Mouse (Mus musculus) stomach, embryonic 14.5 days (tissue): ENCODE results near the gene I830077J02Rik. TPM values are rescaled to one million over a fixed set of nuclear protein-coding genes. Genes with fewer than 3 reads are reported as not detected.
A peak's percentile ranks its signal among the peaks of the same experiment; 100 is the strongest.

Source experiments
- ATAC-seq: fragments of 200-750 bp; cut with Nextera tagmentation; 2 replicates; pipeline ENCODE4 v1.8.0; 2017; ENCODE audit warnings: low read depth, moderate TSS enrichment; ENCODE audit not compliant: insufficient number of reproducible peaks, insufficient read depth, low FRiP score
- H3K27ac ChIP-seq: fragments of 300-500 bp; sonication (generic); 2 replicates; pipeline ENCODE4 v1.5.1; 2014; ENCODE audit warnings: mild to moderate bottlenecking, low read length, moderate library complexity, mixed read lengths
- H3K27me3 ChIP-seq: fragments of 300-500 bp; sonication (generic); 2 replicates; pipeline ENCODE4 v1.6.1; 2014; ENCODE audit warnings: low read length, control low read depth, mixed read lengths; ENCODE audit not compliant: control insufficient read depth, insufficient read depth
- H3K36me3 ChIP-seq: fragments of 300-500 bp; sonication (generic); 2 replicates; pipeline ENCODE4 v1.6.1; 2014; ENCODE audit warnings: mild to moderate bottlenecking, control low read depth, low read length, moderate library complexity, mixed read lengths; ENCODE audit not compliant: control insufficient read depth, insufficient read depth
- H3K4me1 ChIP-seq: fragments of 300-500 bp; sonication (generic); 2 replicates; pipeline ENCODE4 v1.6.1; 2014; ENCODE audit warnings: low read length, control low read depth, mixed read lengths; ENCODE audit not compliant: control insufficient read depth, insufficient read depth
- H3K4me2 ChIP-seq: fragments of 300-500 bp; sonication (generic); replicated peaks from 2 replicates; pipeline ENCODE4 v1.6.1; 2014; ENCODE audit warnings: low read depth, low read length, control low read depth
- H3K4me3 ChIP-seq: fragments of 300-500 bp; sonication (generic); 2 replicates; pipeline ENCODE4 v1.5.1; 2014; ENCODE audit warnings: low read depth, low read length, control low read depth
- H3K9ac ChIP-seq: fragments of 300-500 bp; sonication (generic); replicated peaks from 2 replicates; pipeline ENCODE4 v1.6.1; 2014; ENCODE audit warnings: low read depth, mild to moderate bottlenecking, control low read depth, low read length, moderate library complexity, mixed read lengths
- H3K9me3 ChIP-seq: fragments of 300-500 bp; sonication (generic); 2 replicates; pipeline ENCODE4 v1.6.1; 2016; ENCODE audit warnings: low read depth, low read length, control low read depth; ENCODE audit not compliant: control insufficient read depth
- WGBS: fragments of 180-500 bp; shearing (Covaris S2); extraction: QIAGEN DNeasy Blood & Tissue Kit; methylation state at CpG from one replicate; pipeline ENCODE4 v1.1.7; 2014; 5-methylcytosine and 5-hydroxymethylcytosine counted together
- polyA plus RNA-seq: library from polyadenylated mRNA; unstranded; fragments of >200 nt; fragmentation: Nextera tagmentation; extraction: Ambion mirVana; gene quantifications from 2 replicates; pipeline ENCODE4 v1.2.1, GENCODE M21; 2014

The I830077J02Rik gene
- polyA plus RNA-seq, 1 experiment from 2014 or later, result 1.2 TPM

DNA sequence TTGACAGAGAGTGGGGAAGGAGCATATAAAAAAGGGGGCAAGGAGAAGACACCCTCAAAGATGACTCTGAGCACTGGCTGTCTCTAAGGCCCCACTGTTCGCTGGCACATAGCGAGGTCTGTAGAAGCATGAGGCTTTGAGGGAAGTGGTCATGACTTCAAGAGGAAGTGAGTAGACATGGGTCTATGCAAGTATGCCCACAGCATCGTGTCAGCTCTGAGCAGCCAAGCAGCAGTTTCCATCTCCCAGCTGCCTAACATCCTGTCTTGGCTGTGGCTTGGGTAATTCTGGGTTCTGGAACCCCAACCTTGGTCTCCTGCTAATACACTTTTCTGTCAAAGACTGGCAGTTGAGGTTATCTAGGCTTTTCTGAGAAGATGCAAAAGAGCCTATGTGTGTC lies 31.7 kb downstream of the I830077J02Rik start:
- no peak overlapping the region for H3K4me3 ChIP-seq
- no peaks in the 10 kb centered on the region for H3K36me3 ChIP-seq
- H3K27me3 ChIP-seq, result no peaks in the 10 kb centered on the region
- no peak overlapping the region for H3K9ac ChIP-seq
- no peaks in the 10 kb centered on the region for H3K4me1 ChIP-seq
- 72% methylated on average over 3 of the region's 3 CpGs for WGBS
- ATAC-seq, result no peak
- no peak overlapping the region for H3K27ac ChIP-seq
- no peak overlapping the region for H3K4me2 ChIP-seq
- H3K9me3 ChIP-seq, result no peaks in the 10 kb centered on the region

- 75% methylated on average over 6 of the region's 6 CpGs for WGBS
- no peak for ATAC-seq
- no peaks in the 10 kb centered on the region for H3K27me3 ChIP-seq
- H3K36me3 ChIP-seq, result no peaks in the 10 kb centered on the region
- no peaks in the 10 kb centered on the region for H3K4me1 ChIP-seq
- H3K4me2 ChIP-seq, result no peak overlapping the region
- H3K9ac ChIP-seq, result no peak overlapping the region
- no peak overlapping the region for H3K27ac ChIP-seq
- no peak overlapping the region for H3K4me3 ChIP-seq
- H3K9me3 ChIP-seq, result no peaks in the 10 kb centered on the region
Measured at GRCm38 (mm10) chr3:105900266-105900665, 32.2 kb downstream of the I830077J02Rik start.

- H3K4me1 ChIP-seq, result peaks cover 7% of the 10 kb centered on the region; the same call in 1 of the 2 replicates
- peak; percentile 54; the same call in 1 of the 2 replicates for ATAC-seq
- no peak overlapping the region for H3K27ac ChIP-seq
- H3K4me3 ChIP-seq, result no peak overlapping the region
- H3K9ac ChIP-seq, result no peak overlapping the region
- H3K9me3 ChIP-seq, result no peaks in the 10 kb centered on the region
- H3K36me3 ChIP-seq, result no peaks in the 10 kb centered on the region
- no peaks in the 10 kb centered on the region for H3K27me3 ChIP-seq
- no peak overlapping the region for H3K4me2 ChIP-seq
- 41% methylated on average over 8 of the region's 8 CpGs for WGBS
Measured at GRCm38 (mm10) chr3:105899394-105900147, 32.9 kb downstream of the I830077J02Rik start.

- no peaks in the 10 kb centered on the region for H3K9me3 ChIP-seq
- H3K9ac ChIP-seq, result no peak overlapping the region
- no peaks in the 10 kb centered on the region for H3K27me3 ChIP-seq
- H3K4me1 ChIP-seq, result peaks cover 14% of the 10 kb centered on the region
- WGBS, result 89% methylated on average over 11 of the region's 11 CpGs
- no peak overlapping the region for H3K27ac ChIP-seq
- no peak overlapping the region for H3K4me3 ChIP-seq
- ATAC-seq, result no peak
- no peaks in the 10 kb centered on the region for H3K36me3 ChIP-seq
- no peak overlapping the region for H3K4me2 ChIP-seq
Measured at GRCm38 (mm10) chr3:105898861-105899260, 33.6 kb downstream of the I830077J02Rik start.

DNA sequence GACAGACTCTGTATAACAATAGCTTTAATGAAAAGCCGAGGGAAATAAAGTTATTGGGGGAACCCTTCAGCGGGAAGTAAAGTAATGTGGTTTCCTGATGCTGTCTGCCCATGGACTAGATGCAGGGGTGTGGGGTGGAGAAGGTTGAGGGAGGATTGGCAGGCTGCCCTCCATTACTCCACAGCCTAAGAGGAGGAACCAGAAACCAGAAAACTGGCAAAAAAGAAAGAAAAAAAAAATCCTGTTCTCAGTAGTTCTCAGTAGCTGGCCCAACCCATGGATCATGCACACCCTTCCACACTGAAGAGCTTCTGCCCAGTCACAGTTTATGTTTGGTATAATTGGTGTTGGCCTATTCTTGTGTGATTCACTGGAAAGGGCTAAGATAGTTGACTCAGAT lies 34.1 kb downstream of the I830077J02Rik start:
- WGBS, result 75% methylated on average over 2 of the region's 2 CpGs
- ATAC-seq, result no peak

GRCm38 (mm10) chr3:105896811-105897210 lies 35.7 kb downstream of the I830077J02Rik start:
- Histone ChIP-seq H3K9ac (no peak overlapping the region), H3K9me3 (no peaks in the 10 kb centered on the region), H3K27me3 (no peaks in the 10 kb centered on the region), H3K4me3 (no peak overlapping the region), H3K36me3 (no peaks in the 10 kb centered on the region), H3K4me1 (peaks cover 20% of the 10 kb centered on the region), H3K27ac (no peak overlapping the region), H3K4me2 (no peak overlapping the region)
- ATAC-seq, result no peak
- 90% methylated on average over 3 of the region's 3 CpGs for WGBS

More for the DNA sequence above, 34.1 kb downstream of the I830077J02Rik start:
- H3K4me2 ChIP-seq, result no peak overlapping the region
- peaks cover 17% of the 10 kb centered on the region for H3K4me1 ChIP-seq
- no peak overlapping the region for H3K9ac ChIP-seq
- H3K4me3 ChIP-seq, result no peak overlapping the region
- no peak overlapping the region for H3K27ac ChIP-seq
- no peaks in the 10 kb centered on the region for H3K36me3 ChIP-seq
- no peaks in the 10 kb centered on the region for H3K27me3 ChIP-seq
- no peaks in the 10 kb centered on the region for H3K9me3 ChIP-seq

GRCm38 (mm10) chr3:105894601-105895592 lies 37.6 kb downstream of the I830077J02Rik start:
- Histone ChIP-seq H3K36me3 (no peaks in the 10 kb centered on the region), H3K4me1 (peaks cover 22% of the 10 kb centered on the region), H3K4me2 (no peak overlapping the region), H3K27me3 (no peaks in the 10 kb centered on the region), H3K9me3 (no peaks in the 10 kb centered on the region), H3K27ac (peak overlapping the region; percentile 17; the same call in 1 of the 2 replicates), H3K4me3 (no peak overlapping the region), H3K9ac (no peak overlapping the region)
- ATAC-seq, result peak; percentile 85
- 67% methylated on average over 23 of the region's 23 CpGs for WGBS

GRCm38 (mm10) chr3:105893941-105894391 lies 38.5 kb downstream of the I830077J02Rik start:
- Histone ChIP-seq H3K4me2 (no peak overlapping the region), H3K27ac (peak overlapping the region; percentile 21; the same call in 1 of the 2 replicates), H3K27me3 (no peaks in the 10 kb centered on the region), H3K9me3 (no peaks in the 10 kb centered on the region), H3K36me3 (no peaks in the 10 kb centered on the region), H3K9ac (no peak overlapping the region), H3K4me3 (no peak overlapping the region), H3K4me1 (peaks cover 22% of the 10 kb centered on the region)
- ATAC-seq, result no peak
- WGBS, result 43% methylated on average over 6 of the region's 6 CpGs
